Mouse (Mus musculus) CH12.LX (cell line): ENCODE data around the gene Nhej1. TPM values are rescaled to one million over a fixed set of nuclear protein-coding genes. Genes with fewer than 3 reads are reported as not detected.

Experiments
- DNase-seq: peaks from one replicate; pipeline ENCODE4 v3.0.0-alpha.2; 2013; ENCODE audit errors: extremely low read depth
- H3K27ac ChIP-seq: 2 replicates; pipeline ENCODE4 v1.5.1; 2012; ENCODE audit warnings: low read depth, mild to moderate bottlenecking, control low read depth, moderate library complexity; ENCODE audit not compliant: insufficient read depth
- H3K27me3 ChIP-seq: replicated peaks from 2 replicates; pipeline ENCODE3; 2012; ENCODE audit warnings: inconsistent platforms
- H3K36me3 ChIP-seq, 2 experiments: replicated peaks in 1 of 2; 2 replicates each; pipeline versions ENCODE3 to v1.6.1; 2012; ENCODE audit warnings: inconsistent platforms in 1 of 2, low read length in 1 of 2, mild to moderate bottlenecking in 1 of 2, mixed read lengths in 1 of 2, moderate library complexity in 1 of 2; ENCODE audit not compliant: control insufficient read depth in 1 of 2, insufficient read depth in 1 of 2
- H3K4me1 ChIP-seq, 2 experiments: 2 replicates each; pipeline ENCODE4 v1.6.1; 2012; ENCODE audit warnings: inconsistent platforms in 1 of 2, moderate library complexity in 1 of 2; ENCODE audit not compliant: insufficient read depth in 2 of 2, control insufficient read depth in 1 of 2
- H3K4me2 ChIP-seq: 2 replicates; pipeline ENCODE4 v1.6.1; 2012; ENCODE audit warnings: low read depth, mild to moderate bottlenecking, control low read depth; ENCODE audit not compliant: poor library complexity, insufficient read depth, severe bottlenecking
- H3K4me3 ChIP-seq, 3 experiments: fragments of 150-350 bp in 1 of 3; sonication (generic) in 1 of 3; replicated peaks in 1 of 3; 2 replicates each; pipeline versions ENCODE3 to v1.5.1; 2011 to 2012; ENCODE audit warnings: low read depth in 2 of 3, low read length in 2 of 3, mild to moderate bottlenecking in 2 of 3, moderate library complexity in 2 of 3, control low read depth in 1 of 3, improper control_type of control experiment in 1 of 3, inconsistent platforms in 1 of 3, mixed read lengths in 1 of 3; ENCODE audit not compliant: poor library complexity in 1 of 3
- H3K79me2 ChIP-seq: replicated peaks from 2 replicates; pipeline ENCODE4 v1.6.1; 2012; ENCODE audit warnings: mild to moderate bottlenecking, moderate library complexity; ENCODE audit not compliant: control insufficient read depth, poor library complexity, insufficient read depth, severe bottlenecking; ENCODE audit errors: extremely low read depth
- H3K9ac ChIP-seq: 2 replicates; pipeline ENCODE4 v1.6.1; 2012; ENCODE audit warnings: low read depth, mild to moderate bottlenecking, control low read depth, moderate library complexity; ENCODE audit not compliant: insufficient read depth
- H3K9me3 ChIP-seq: replicated peaks from 2 replicates; pipeline ENCODE3; 2012; ENCODE audit warnings: low read length, inconsistent platforms, mixed read lengths
- BHLHE40 ChIP-seq: IDR thresholded peaks from 2 replicates; pipeline ENCODE4 v1.6.1; 2011; ENCODE audit warnings: mild to moderate bottlenecking, low read depth, low read length, improper control_type of control experiment
- CHD1 ChIP-seq: IDR thresholded peaks from 2 replicates; pipeline ENCODE4 v1.6.1; 2012; ENCODE audit warnings: low read depth, low read length, improper control_type of control experiment, inconsistent platforms
- CHD2 ChIP-seq: IDR thresholded peaks from 2 replicates; pipeline ENCODE4 v1.6.1; 2011; ENCODE audit warnings: low read length, improper control_type of control experiment
- EP300 ChIP-seq: IDR thresholded peaks from 2 replicates; pipeline ENCODE4 v1.6.1; 2011; ENCODE audit warnings: low read length, improper control_type of control experiment
- ETS1 ChIP-seq: conservative IDR thresholded peaks from 2 replicates; pipeline ENCODE4 v1.6.1; 2012; ENCODE audit warnings: low read depth, mild to moderate bottlenecking, inconsistent platforms, low read length, improper control_type of control experiment, moderate library complexity
- GABPA ChIP-seq: IDR thresholded peaks from 2 replicates; pipeline ENCODE4 v1.6.1; 2012; ENCODE audit warnings: low read depth, low read length, improper control_type of control experiment, inconsistent platforms; ENCODE audit not compliant: insufficient replicate concordance
- HCFC1 ChIP-seq: IDR thresholded peaks from 2 replicates; pipeline ENCODE4 v1.6.1; 2012; ENCODE audit warnings: low read depth, mild to moderate bottlenecking, inconsistent platforms, low read length, improper control_type of control experiment
- IRF4 ChIP-seq: IDR thresholded peaks from 2 replicates; pipeline ENCODE4 v1.6.1; 2014; ENCODE audit warnings: low read depth, mild to moderate bottlenecking, inconsistent platforms, low read length, improper control_type of control experiment
- JUN ChIP-seq: IDR thresholded peaks from 2 replicates; pipeline ENCODE4 v1.6.1; 2011; ENCODE audit warnings: low read depth, mild to moderate bottlenecking, low read length, improper control_type of control experiment, moderate library complexity; ENCODE audit not compliant: insufficient read depth
- JUND ChIP-seq: conservative IDR thresholded peaks from 2 replicates; pipeline ENCODE4 v1.6.1; 2011; ENCODE audit warnings: low read depth, low read length, improper control_type of control experiment
- KAT2A ChIP-seq: IDR thresholded peaks from 2 replicates; pipeline ENCODE4 v1.6.1; 2012; ENCODE audit warnings: low read length, improper control_type of control experiment, inconsistent platforms; ENCODE audit not compliant: insufficient replicate concordance
- MAFK ChIP-seq: IDR thresholded peaks from 2 replicates; pipeline ENCODE4 v1.6.1; 2011; ENCODE audit warnings: low read length, improper control_type of control experiment; ENCODE audit not compliant: insufficient replicate concordance
- MAZ ChIP-seq: IDR thresholded peaks from 2 replicates; pipeline ENCODE4 v1.6.1; 2012; ENCODE audit warnings: low read depth, mild to moderate bottlenecking, inconsistent platforms, low read length, improper control_type of control experiment, moderate library complexity
- MXI1 ChIP-seq: IDR thresholded peaks from 2 replicates; pipeline ENCODE4 v1.6.1; 2011; ENCODE audit warnings: mild to moderate bottlenecking, low read depth, low read length, improper control_type of control experiment
- NELFE ChIP-seq: IDR thresholded peaks from 2 replicates; pipeline ENCODE4 v1.6.1; 2011; ENCODE audit warnings: low read depth, low read length, improper control_type of control experiment
- NRF1 ChIP-seq: IDR thresholded peaks from 2 replicates; pipeline ENCODE4 v1.6.1; 2014; ENCODE audit warnings: low read depth, mild to moderate bottlenecking, inconsistent platforms, low read length, improper control_type of control experiment, moderate library complexity
- POLR2AphosphoS2 ChIP-seq: IDR thresholded peaks from 2 replicates; pipeline ENCODE4 v1.6.1; 2011; ENCODE audit warnings: low read depth, low read length, improper control_type of control experiment
- RAD21 ChIP-seq: IDR thresholded peaks from 2 replicates; pipeline ENCODE4 v1.6.1; 2011; ENCODE audit warnings: low read depth, mild to moderate bottlenecking, low read length, improper control_type of control experiment, moderate library complexity
- RCOR1 ChIP-seq: conservative IDR thresholded peaks from 2 replicates; pipeline ENCODE4 v1.6.1; 2012; ENCODE audit warnings: low read depth, mild to moderate bottlenecking, inconsistent platforms, low read length, improper control_type of control experiment
- SMC3 ChIP-seq: IDR thresholded peaks from 2 replicates; pipeline ENCODE4 v1.6.1; 2011; ENCODE audit warnings: low read depth, low read length, improper control_type of control experiment
- TBP ChIP-seq: conservative IDR thresholded peaks from 2 replicates; pipeline ENCODE4 v1.6.1; 2011; ENCODE audit warnings: low read depth, low read length, improper control_type of control experiment
- TCF12 ChIP-seq: IDR thresholded peaks from 2 replicates; pipeline ENCODE4 v1.6.1; 2014; ENCODE audit warnings: low read depth, mild to moderate bottlenecking, inconsistent platforms, low read length, improper control_type of control experiment
- UBTF ChIP-seq: IDR thresholded peaks from 2 replicates; pipeline ENCODE4 v1.6.1; 2012; ENCODE audit warnings: low read depth, mild to moderate bottlenecking, inconsistent platforms, low read length, improper control_type of control experiment, moderate library complexity
- USF1 ChIP-seq: IDR thresholded peaks from 2 replicates; pipeline ENCODE4 v1.6.1; 2014; ENCODE audit warnings: low read depth, mild to moderate bottlenecking, inconsistent platforms, low read length, improper control_type of control experiment
- USF2 ChIP-seq: conservative IDR thresholded peaks from 2 replicates; pipeline ENCODE4 v1.6.1; 2011; ENCODE audit warnings: low read depth, low read length, improper control_type of control experiment
- dilution Hi-C: fragments of 300-500 bp; cut with MboI; formaldehyde crosslinking; loops from 2 replicates; pipeline ENCODE4 v1.14.3; 2020; ENCODE audit warnings: low sequenced_read_pairs; ENCODE audit not compliant: extremely low pct_unique_long_range_greater_than_20kb, extremely low pct_ligation_motif_present
- in situ Hi-C: fragments of 300-500 bp; cut with MboI; formaldehyde crosslinking; loops from 3 replicates; pipeline ENCODE4 v1.14.3; 2019; ENCODE audit warnings: low sequenced_read_pairs, low pct_ligation_motif_present, low pct_unique_long_range_greater_than_20kb, mixed read lengths
- polyA plus RNA-seq: library from polyadenylated mRNA; unstranded; fragments of >175 nt; gene quantifications from 2 replicates; pipeline ENCODE4 v1.2.1, GENCODE M21; 2012; ENCODE audit warnings: low read depth; ENCODE audit not compliant: insufficient read length
- total RNA-seq, 2 experiments: library from RNA; depleted of rRNA; stranded (reverse); fragments of 300-350 nt in 1 of 2; fragments of >200 nt in 1 of 2; gene quantifications; 2 replicates each; pipeline ENCODE4 v1.2.3; 2012 to 2014

Gene Nhej1
- total and polyA plus RNA-seq, 3 experiments: 2.8 to 4.0 (median 3.7) TPM

DNA sequence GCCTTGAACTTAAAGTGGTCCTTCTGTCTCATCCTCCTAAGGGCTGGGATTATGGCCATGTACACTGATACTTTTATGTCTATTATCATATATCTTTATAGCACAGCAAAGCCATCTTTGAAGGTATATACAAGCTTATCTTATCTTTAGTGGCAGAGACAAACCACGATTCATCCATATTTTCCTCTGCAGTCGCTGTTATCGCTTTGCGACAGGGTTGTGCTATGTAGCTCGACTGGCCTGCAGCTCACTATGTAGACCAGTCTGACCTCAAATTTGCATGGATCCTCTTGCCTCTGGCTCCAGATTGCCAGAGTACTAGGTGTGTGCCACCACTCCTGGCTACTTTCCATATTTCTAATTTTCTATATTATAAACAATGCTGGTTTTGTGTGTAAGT is 125.8 kb downstream of the Nhej1 start:
- no peaks in the 10 kb centered on the region for H3K79me2 ChIP-seq
- no peak for DNase-seq
- H3K27ac ChIP-seq: no peak overlapping the region
- peaks cover 0 to 11% of the 10 kb centered on the region in 2 experiments; a peak in 1 of 4 replicates for H3K4me1 ChIP-seq
- H3K9ac ChIP-seq: no peak overlapping the region
- in situ Hi-C loops (loop anchor here (5.0 kb wide), 1 partner anchor 37 kb away; no protein-coding TSS in a partner anchor), dilution Hi-C loops (no loop called here)
- no peak overlapping the region for H3K4me2 ChIP-seq
- TF ChIP-seq MXI1: no peak
- TF ChIP-seq EP300: no peak
- TF ChIP-seq NELFE: no peak
- TF ChIP-seq NRF1: no peak
- TF ChIP-seq HCFC1: no peak
- no peak for TF ChIP-seq CHD2
- TF ChIP-seq RAD21: no peak
- no peak for TF ChIP-seq SMC3
- no peak for TF ChIP-seq MAZ
- TF ChIP-seq GABPA: no peak
- no peak for TF ChIP-seq POLR2AphosphoS2
- no peak for TF ChIP-seq BHLHE40
- TF ChIP-seq KAT2A: no peak
- no peak for TF ChIP-seq CHD1
- TF ChIP-seq UBTF: no peak
- TF ChIP-seq RCOR1: no peak
- no peak for TF ChIP-seq ETS1
- H3K9me3 ChIP-seq: no peaks in the 10 kb centered on the region
- H3K36me3 ChIP-seq: no peaks in the 10 kb centered on the region
- H3K27me3 ChIP-seq: no peaks in the 10 kb centered on the region
- H3K4me3 ChIP-seq: no peak overlapping the region

- H3K4me1 ChIP-seq: peaks cover 0 to 11% of the 10 kb centered on the region in 2 experiments; a peak in 1 of 4 replicates
- no peaks in the 10 kb centered on the region for H3K27me3 ChIP-seq
- no peaks in the 10 kb centered on the region for H3K79me2 ChIP-seq
- dilution Hi-C loops: no loop called here
- H3K4me2 ChIP-seq: no peak overlapping the region
- no peaks in the 10 kb centered on the region for H3K36me3 ChIP-seq
- in situ Hi-C loops: loop anchor here (5.0 kb wide), 1 partner anchor 35 kb away; no protein-coding TSS in a partner anchor
- H3K27ac ChIP-seq: no peak overlapping the region
- no peak for DNase-seq
- no peaks in the 10 kb centered on the region for H3K9me3 ChIP-seq
- no peak overlapping the region for H3K9ac ChIP-seq
- TF ChIP-seq TBP (no peak), USF2 (no peak), MAFK (no peak), IRF4 (no peak), RCOR1 (no peak), GABPA (no peak), JUN (no peak), USF1 (no peak), JUND (no peak), NRF1 (no peak), TCF12 (no peak), NELFE (no peak), POLR2AphosphoS2 (no peak), KAT2A (no peak)
- H3K4me3 ChIP-seq: no peak overlapping the region
Observed at GRCm38 (mm10) chr1:74997231-74997630, 127.8 kb downstream of the Nhej1 start.
